Mouse (Mus musculus): ENCODE results near the gene Pak7.

DNA sequence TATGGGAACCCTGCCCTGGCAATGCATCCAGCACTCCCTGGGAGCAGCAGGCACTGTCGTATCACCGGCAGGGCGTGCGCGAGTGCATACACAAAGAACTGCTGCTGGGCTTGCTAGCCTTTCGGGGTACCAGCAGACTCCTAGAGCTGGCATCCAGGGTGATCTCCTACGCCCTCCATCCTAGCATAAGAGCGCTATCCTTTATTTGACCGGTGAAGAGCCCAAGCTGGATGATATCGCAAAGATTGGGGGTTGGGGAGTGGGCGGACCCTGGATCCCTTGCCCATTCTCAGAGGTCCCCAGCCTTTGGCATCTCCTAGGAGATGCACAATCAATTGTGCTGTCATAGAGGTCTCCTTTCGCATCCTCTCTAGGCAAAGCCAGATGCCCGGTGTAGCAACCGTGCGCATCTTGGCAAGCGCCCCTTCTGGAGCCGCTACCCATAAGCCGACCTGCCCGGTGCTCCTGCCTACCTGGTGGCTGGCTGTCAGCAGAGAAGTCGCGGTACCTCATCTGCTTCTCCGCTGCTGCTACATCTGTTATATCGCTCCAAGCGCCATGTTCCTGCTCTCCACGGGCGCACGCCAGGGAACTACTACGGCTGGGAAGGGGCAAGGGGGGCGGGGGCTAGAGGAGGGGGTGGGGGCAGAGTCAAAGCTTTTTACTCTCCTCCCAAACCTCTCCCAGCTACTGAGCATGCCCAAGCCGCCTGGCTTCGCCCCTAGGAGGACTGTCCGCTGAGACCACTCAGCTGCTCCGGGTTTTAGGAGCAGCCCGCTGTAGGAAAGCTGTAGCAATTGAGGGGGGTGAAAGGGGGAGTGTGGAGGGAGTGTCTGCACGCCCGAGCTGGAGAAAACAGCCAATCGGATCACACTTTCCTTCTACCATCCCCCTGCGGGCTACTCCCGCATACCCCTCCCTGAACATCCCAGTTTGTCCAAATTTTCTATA is at the start of gene Pak7:
- TF ChIP-seq MYOD1 (IDR thresholded peaks at IDR 0.05; ENCODE audit: control insufficient read depth, insufficient read length, low read depth) = no peak
- no peak for TF ChIP-seq CTCF (IDR thresholded peaks at IDR 0.05; ENCODE audit: control insufficient read depth, insufficient read depth, insufficient read length)
